Mouse (Mus musculus): Measurements from ENCODE around the gene Nfia.

Gene Nfia

GRCm38 (mm10) chr4:97772641-97773040 is at the start of gene Nfia:
TSS of gene Nfia (plus strand) at chr4:97772734.
- no peak for DNase-seq (ENCODE audit: low read depth, low spot score)

GRCm38 (mm10) chr4:97723374-97723773 is 49.2 kb upstream of the Nfia start:
- no peak for DNase-seq (ENCODE audit: low read depth, low spot score)

GRCm38 (mm10) chr4:97728520-97728919 is 44.0 kb upstream of the Nfia start:
- DNase-seq (ENCODE audit: low read depth, low spot score) = no peak

GRCm38 (mm10) chr4:97729999-97730398 is 42.5 kb upstream of the Nfia start:
- no peak for DNase-seq (ENCODE audit: low read depth, low spot score)

GRCm38 (mm10) chr4:97730416-97730815 is 42.1 kb upstream of the Nfia start:
- no peak for DNase-seq (ENCODE audit: low read depth, low spot score)

GRCm38 (mm10) chr4:97733392-97733791 is 39.1 kb upstream of the Nfia start:
- DNase-seq (ENCODE audit: low read depth, low spot score) = no peak

GRCm38 (mm10) chr4:97743932-97744331 is 28.6 kb upstream of the Nfia start:
- no peak for DNase-seq (ENCODE audit: low read depth, low spot score)

- peak; percentile 42 for DNase-seq (ENCODE audit: low read depth, low spot score)
Observed at GRCm38 (mm10) chr4:97745296-97746105, 27.0 kb upstream of the Nfia start.

GRCm38 (mm10) chr4:97746106-97746900 is 26.2 kb upstream of the Nfia start:
- no peak for DNase-seq (ENCODE audit: low read depth, low spot score)

GRCm38 (mm10) chr4:97750401-97750800 is 22.1 kb upstream of the Nfia start:
- no peak for DNase-seq (ENCODE audit: low read depth, low spot score)

GRCm38 (mm10) chr4:97751030-97751482 is 21.5 kb upstream of the Nfia start:
- peak; percentile 91 for DNase-seq (ENCODE audit: low read depth, low spot score)

GRCm38 (mm10) chr4:97751483-97752251 is 20.9 kb upstream of the Nfia start:
- peak; percentile 82 for DNase-seq (ENCODE audit: low read depth, low spot score)

- DNase-seq (ENCODE audit: low read depth, low spot score) = no peak
Observed at GRCm38 (mm10) chr4:97752276-97753010, 20.1 kb upstream of the Nfia start.

- DNase-seq (ENCODE audit: low read depth, low spot score) = no peak
Observed at GRCm38 (mm10) chr4:97753521-97753920, 19.0 kb upstream of the Nfia start.

GRCm38 (mm10) chr4:97754241-97754640 is 18.3 kb upstream of the Nfia start:
- DNase-seq (ENCODE audit: low read depth, low spot score) = peak; percentile 79

GRCm38 (mm10) chr4:97757207-97757977 is 15.1 kb upstream of the Nfia start:
- peak; percentile 57 for DNase-seq (ENCODE audit: low read depth, low spot score)

GRCm38 (mm10) chr4:97757978-97758461 is 14.5 kb upstream of the Nfia start:
- no peak for DNase-seq (ENCODE audit: low read depth, low spot score)

GRCm38 (mm10) chr4:97758661-97759060 is 13.9 kb upstream of the Nfia start:
- no peak for DNase-seq (ENCODE audit: low read depth, low spot score)

GRCm38 (mm10) chr4:97764616-97765015 is 7.9 kb upstream of the Nfia start:
- no peak for DNase-seq (ENCODE audit: low read depth, low spot score)

GRCm38 (mm10) chr4:97765341-97766020 is 7.1 kb upstream of the Nfia start:
- no peak for DNase-seq (ENCODE audit: low read depth, low spot score)

All from skeletal muscle tissue, adult 2 months (tissue).